Mouse (Mus musculus): Measurements from ENCODE around the gene Eef1g. TPM values are rescaled to one million over a fixed set of nuclear protein-coding genes. Genes with fewer than 3 reads are reported as not detected.

Gene Eef1g
- polyA plus RNA-seq, 1 experiment: 251 TPM

DNA sequence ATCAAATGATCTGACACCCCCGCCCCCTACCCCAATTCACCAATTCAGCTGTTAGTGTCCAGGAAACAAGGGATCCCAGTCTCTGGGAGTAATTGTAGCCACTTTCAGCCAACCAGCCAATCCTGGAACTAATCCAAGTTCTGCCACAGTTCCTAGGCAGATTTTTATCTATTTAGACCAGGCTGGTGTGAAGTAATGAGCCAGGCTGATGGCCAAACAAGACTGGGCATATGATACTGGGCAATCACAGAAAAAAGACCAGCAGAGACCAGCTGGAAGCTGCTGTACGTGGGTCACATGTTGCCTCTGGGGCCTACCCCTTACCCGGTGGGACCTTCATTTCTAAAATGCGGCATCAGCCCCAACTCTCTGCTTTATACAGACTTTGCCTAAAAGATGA, 59.8 kb downstream of the Eef1g start:
- no peaks in the 10 kb centered on the region for H3K36me3 ChIP-seq (ENCODE audit: control insufficient read depth, insufficient read depth, low read length)
- WGBS: 97% methylated on average over 4 of the region's 4 CpGs
- no peak overlapping the region for H3K27ac ChIP-seq (ENCODE audit: control insufficient read depth, insufficient read depth, low read length)
- H3K4me1 ChIP-seq (replicated peaks; ENCODE audit: control insufficient read depth, insufficient read depth, low read length): peaks cover 3% of the 10 kb centered on the region
- DNase-seq: no peak
- no peaks in the 10 kb centered on the region for H3K27me3 ChIP-seq (ENCODE audit: control insufficient read depth, insufficient read depth, low read length)
- TF ChIP-seq POLR2A (IDR thresholded peaks at IDR 0.05; ENCODE audit: control insufficient read depth, extremely low read depth, insufficient read depth, low read length, poor library complexity): no peak
- no peak for TF ChIP-seq CTCF (IDR thresholded peaks at IDR 0.05; ENCODE audit: borderline replicate concordance, control insufficient read depth, extremely low read depth, insufficient read depth, low read length, poor library complexity)
- H3K4me3 ChIP-seq (ENCODE audit: control insufficient read depth, insufficient read depth, low read length): no peak overlapping the region

GRCm38 (mm10) chr19:9027795-9028194, 61.0 kb downstream of the Eef1g start:
- TF ChIP-seq POLR2A (IDR thresholded peaks at IDR 0.05; ENCODE audit: control insufficient read depth, extremely low read depth, insufficient read depth, low read length, poor library complexity) (no peak), CTCF (IDR thresholded peaks at IDR 0.05; ENCODE audit: borderline replicate concordance, control insufficient read depth, extremely low read depth, insufficient read depth, low read length, poor library complexity) (no peak)
- DNase-seq: no peak
- Histone ChIP-seq H3K4me1 (replicated peaks; ENCODE audit: control insufficient read depth, insufficient read depth, low read length) (peaks cover 3% of the 10 kb centered on the region), H3K27me3 (ENCODE audit: control insufficient read depth, insufficient read depth, low read length) (no peaks in the 10 kb centered on the region), H3K27ac (ENCODE audit: control insufficient read depth, insufficient read depth, low read length) (no peak overlapping the region), H3K4me3 (ENCODE audit: control insufficient read depth, insufficient read depth, low read length) (no peak overlapping the region), H3K36me3 (ENCODE audit: control insufficient read depth, insufficient read depth, low read length) (no peaks in the 10 kb centered on the region)
- 72% methylated on average over 5 of the region's 5 CpGs for WGBS

Other genes with a start within 250 kb of the Eef1g start
- 154 and 165 TPM in 2 replicates for gene Slc3a2, start 243.7 kb upstream of the Eef1g start, polyA plus RNA-seq (2012; rRNA removed)
- 49.2 and 54.7 TPM in 2 replicates for gene Wdr74, start 231.2 kb upstream of the Eef1g start, polyA plus RNA-seq (2012; rRNA removed)
- not detected in 2 replicates for gene 1700092M07Rik, start 226.3 kb upstream of the Eef1g start, polyA plus RNA-seq (2012; rRNA removed)
- 128 and 137 TPM in 2 replicates for gene Stx5a, start 225.6 kb upstream of the Eef1g start, polyA plus RNA-seq (2012; rRNA removed)
- gene Nxf1, start 210.0 kb upstream of the Eef1g start, polyA plus RNA-seq (2012; rRNA removed): 170 and 191 TPM in 2 replicates
- gene Tmem223, start 196.0 kb upstream of the Eef1g start, polyA plus RNA-seq (2012; rRNA removed): 277 and 363 TPM in 2 replicates
- gene Tmem179b, start 192.6 kb upstream of the Eef1g start, polyA plus RNA-seq (2012; rRNA removed): 168 and 197 TPM in 2 replicates
- 24.9 and 28.7 TPM in 2 replicates for gene Taf6l, start 180.6 kb upstream of the Eef1g start, polyA plus RNA-seq (2012; rRNA removed)
- 77.0 and 77.1 TPM in 2 replicates for gene Polr2g, start 168.5 kb upstream of the Eef1g start, polyA plus RNA-seq (2012; rRNA removed)
- gene Zbtb3, start 164.5 kb upstream of the Eef1g start, polyA plus RNA-seq (2012; rRNA removed): 3.0 and 3.2 TPM in 2 replicates
- gene Ttc9c, start 147.7 kb upstream of the Eef1g start, polyA plus RNA-seq (2012; rRNA removed): 36.1 and 37.5 TPM in 2 replicates
- gene Hnrnpul2, start 147.0 kb upstream of the Eef1g start, polyA plus RNA-seq (2012; rRNA removed): 29.3 and 34.3 TPM in 2 replicates
- 1.5 and 1.6 TPM in 2 replicates for gene AC129217.1, start 137.3 kb upstream of the Eef1g start, polyA plus RNA-seq (2012; rRNA removed)
- gene Bscl2, start 129.6 kb upstream of the Eef1g start, polyA plus RNA-seq (2012; rRNA removed): 136 and 153 TPM in 2 replicates
- gene Gng3, start 127.8 kb upstream of the Eef1g start, polyA plus RNA-seq (2012; rRNA removed): 0.15 TPM in 1 of 2 replicates, not detected in the other
- gene Lrrn4cl, start 116.3 kb upstream of the Eef1g start, polyA plus RNA-seq (2012; rRNA removed): 1.2 and 1.3 TPM in 2 replicates
- 108 and 119 TPM in 2 replicates for gene Ubxn1, start 95.5 kb upstream of the Eef1g start, polyA plus RNA-seq (2012; rRNA removed)
- gene Uqcc3, start 86.1 kb upstream of the Eef1g start, polyA plus RNA-seq (2012; rRNA removed): 38.7 and 39.2 TPM in 2 replicates
- 2.4 and 3.0 TPM in 2 replicates for gene Lbhd1, start 83.3 kb upstream of the Eef1g start, polyA plus RNA-seq (2012; rRNA removed)
- gene Gm49403, start 83.1 kb upstream of the Eef1g start, polyA plus RNA-seq (2012; rRNA removed): not detected in 2 replicates
- 15.3 and 19.1 TPM in 2 replicates for gene 1810009A15Rik, start 78.2 kb upstream of the Eef1g start, polyA plus RNA-seq (2012; rRNA removed)
- gene Gm49416, start 78.1 kb upstream of the Eef1g start, polyA plus RNA-seq (2012; rRNA removed): not detected in 2 replicates
- gene Ints5, start 74.0 kb upstream of the Eef1g start, polyA plus RNA-seq (2012; rRNA removed): 51.9 and 56.0 TPM in 2 replicates
- gene Ganab, start 69.0 kb upstream of the Eef1g start, polyA plus RNA-seq (2012; rRNA removed): 203 and 219 TPM in 2 replicates
- 102 and 106 TPM in 2 replicates for gene B3gat3, start 46.7 kb upstream of the Eef1g start, polyA plus RNA-seq (2012; rRNA removed)
- gene Rom1, start 37.7 kb upstream of the Eef1g start, polyA plus RNA-seq (2012; rRNA removed): 11.9 and 13.5 TPM in 2 replicates
- gene Eml3, start 37.5 kb upstream of the Eef1g start, polyA plus RNA-seq (2012; rRNA removed): 72.3 and 73.1 TPM in 2 replicates
- gene Mta2, start 25.2 kb upstream of the Eef1g start, polyA plus RNA-seq (2012; rRNA removed): 79.6 and 92.0 TPM in 2 replicates
- 39.4 and 42.0 TPM in 2 replicates for gene Tut1, start 13.2 kb upstream of the Eef1g start, polyA plus RNA-seq (2012; rRNA removed)
- 6.0 and 7.9 TPM in 2 replicates for gene Ahnak, start 22.2 kb downstream of the Eef1g start, polyA plus RNA-seq (2012; rRNA removed)
- gene Scgb1a1, start 120.9 kb downstream of the Eef1g start, polyA plus RNA-seq (2012; rRNA removed): 65.9 and 174 TPM in 2 replicates
- gene Asrgl1, start 168.6 kb downstream of the Eef1g start, polyA plus RNA-seq (2012; rRNA removed): 5.9 and 8.8 TPM in 2 replicates